ENCODE assay signal across 23 mouse cellular contexts in the genomic region with DNA sequence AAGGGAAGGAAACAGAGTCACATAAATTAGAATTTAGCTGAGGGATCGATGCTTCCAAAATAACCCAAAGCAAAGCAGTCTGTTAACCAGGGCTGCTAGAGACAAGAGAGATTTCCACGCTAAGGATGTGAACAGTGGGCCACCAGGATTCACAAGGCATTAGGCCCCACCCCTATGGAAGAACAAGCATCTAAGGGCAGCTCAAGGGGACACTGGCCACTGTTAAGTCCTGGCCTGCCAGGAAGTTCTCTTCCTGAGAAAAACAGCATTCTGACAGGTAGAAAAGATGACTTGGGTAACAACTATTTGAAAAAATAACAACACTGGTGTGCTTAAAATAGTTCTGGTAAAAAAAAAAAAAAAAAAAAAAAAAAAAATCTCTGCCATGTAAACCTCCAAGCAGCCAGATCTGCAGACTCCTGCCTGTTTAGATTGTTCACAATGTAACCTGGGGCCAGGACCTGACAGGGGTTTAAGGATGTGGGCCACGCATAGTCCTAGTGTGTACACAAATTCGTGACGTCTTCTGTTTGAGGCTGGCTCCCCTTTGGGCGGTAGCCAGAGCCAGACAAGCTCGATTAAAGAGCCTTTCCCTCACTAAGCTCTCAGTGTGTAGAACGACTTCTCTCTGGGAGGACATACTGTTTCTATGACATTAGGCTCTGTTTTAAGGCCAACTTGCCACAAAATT. TPM values are rescaled to one million over a fixed set of nuclear protein-coding genes. Genes with fewer than 3 reads are reported as not detected.
A peak's percentile ranks its signal among the peaks of the same experiment; 100 is the strongest.
DNase-seq lines count a peak whose midpoint lies in the region; ATAC-seq and TF ChIP-seq lines count a peak whose summit lies in the region.
"Had no signal": no experiment of that assay in that cellular context is flagged by ENCODE, and none has a peak within 500 bp of the region (broad histone marks: within the 10 kb centered on the region; RNA-seq: fewer than 3 reads in every experiment).

No protein-coding gene starts in this region.

- no peak overlapping the region for H3K4me2 ChIP-seq in heart, embryonic 12.5 days
- H3K4me2 ChIP-seq in kidney, embryonic 15.5 days = no peak overlapping the region
- H3K4me2 ChIP-seq: lung, embryonic 15.5 days; midbrain, embryonic 11.5 days; stomach, embryonic 15.5 days had no signal

- no peak for ATAC-seq in heart, embryonic 12.5 days (ENCODE audit: insufficient number of reproducible peaks, low FRiP score)
- no peak for ATAC-seq in kidney, embryonic 15.5 days (replicated peaks; ENCODE audit: low FRiP score)
- ATAC-seq: forebrain, embryonic 14.5 days; hindbrain, postnatal 0 days; intestine, postnatal 0 days had no signal

- no peak overlapping the region for H3K9ac ChIP-seq in heart, embryonic 12.5 days
- no peak overlapping the region for H3K9ac ChIP-seq in kidney, embryonic 15.5 days
- no peak overlapping the region for H3K9ac ChIP-seq in ES-E14 (ENCODE audit: insufficient read depth, low read depth, low read length, poor library complexity, severe bottlenecking)
- H3K9ac ChIP-seq: liver, embryonic 14.5 days; lung, embryonic 15.5 days; stomach, embryonic 15.5 days had no signal

- H3K9me3 ChIP-seq in heart, embryonic 12.5 days (replicated peaks) = peaks cover 3% of the 10 kb centered on the region; the same call in 1 of the 2 replicates
- no peaks in the 10 kb centered on the region for H3K9me3 ChIP-seq in kidney, embryonic 15.5 days (replicated peaks)
- H3K9me3 ChIP-seq in ES-E14 (ENCODE audit: control insufficient read depth, insufficient read depth, low read depth, low read length) = no peaks in the 10 kb centered on the region
- H3K9me3 ChIP-seq: lung, embryonic 15.5 days; stomach, embryonic 15.5 days had no signal

- WGBS in heart, embryonic 12.5 days = 56% methylated on average over 8 of the region's 8 CpGs
- 48% methylated on average over 8 of the region's 8 CpGs for WGBS in kidney, embryonic 15.5 days

- H3K4me1 ChIP-seq in heart, embryonic 12.5 days (replicated peaks) = peaks cover 18% of the 10 kb centered on the region
- H3K4me1 ChIP-seq in kidney, embryonic 15.5 days = peaks cover 12% of the 10 kb centered on the region
- no peaks in the 10 kb centered on the region for H3K4me1 ChIP-seq in ES-E14 (ENCODE audit: control insufficient read depth in 2 of 2, insufficient read depth in 2 of 2, low read length in 2 of 2, poor library complexity in 1 of 2)
- H3K4me1 ChIP-seq: stomach, embryonic 15.5 days had no signal

- intact Hi-C loops in heart, postnatal 36 days (cut with DNase I) = no loop called here

- no peaks in the 10 kb centered on the region for H3K36me3 ChIP-seq in heart, embryonic 12.5 days
- H3K36me3 ChIP-seq in kidney, embryonic 15.5 days = no peaks in the 10 kb centered on the region
- no peaks in the 10 kb centered on the region for H3K36me3 ChIP-seq in ES-E14 (ENCODE audit: control insufficient read depth, insufficient read depth, low read length, poor library complexity, severe bottlenecking)
- H3K36me3 ChIP-seq: lung, embryonic 15.5 days; stomach, embryonic 15.5 days had no signal

- H3K27me3 ChIP-seq in heart, embryonic 12.5 days (replicated peaks) = no peaks in the 10 kb centered on the region
- H3K27me3 ChIP-seq in kidney, embryonic 15.5 days = no peaks in the 10 kb centered on the region
- H3K27me3 ChIP-seq: lung, embryonic 15.5 days; stomach, embryonic 15.5 days had no signal

- in situ Hi-C loops in ES-E14 (cut with MboI; ENCODE audit: low sequenced_read_pairs in 2 of 2, unreplicated experiment in 2 of 2) = loop anchor here in 1 of 2 experiments (10.0 kb wide), 1 partner anchor 184 kb away; no protein-coding TSS in a partner anchor

- no peak for DNase-seq in heart, postnatal 36 days
- DNase-seq in kidney, adult 9 months = no peak
- no peak for DNase-seq in ES-E14 (ENCODE audit: low read depth, low spot score)
- peak; percentile 34 for DNase-seq in kidney, postnatal 10 days
- no peak for DNase-seq in cerebellum, adult 11 months
- DNase-seq: adrenal gland, adult 8-10 months; B cell, adult 2 months; cerebellum, adult 9-10 months; layer of hippocampus, postnatal 36 days; right cerebral cortex, postnatal 25 days; thymus, postnatal 25 days had no signal

- no peak overlapping the region for H3K4me3 ChIP-seq in heart, embryonic 12.5 days
- no peak overlapping the region for H3K4me3 ChIP-seq in kidney, embryonic 15.5 days (replicated peaks)
- no peak overlapping the region for H3K4me3 ChIP-seq in ES-E14 (ENCODE audit: insufficient read depth in 1 of 2, low read depth in 1 of 2, low read length in 2 of 2, poor library complexity in 1 of 2, severe bottlenecking in 1 of 2)
- H3K4me3 ChIP-seq: erythroblast, embryonic 14.5 days; layer of hippocampus, adult 2 months; lung, embryonic 15.5 days; stomach, embryonic 15.5 days had no signal

- peak overlapping the region; percentile 64 for H3K27ac ChIP-seq in heart, embryonic 12.5 days (ENCODE audit: poor library complexity, severe bottlenecking)
- peak overlapping the region; percentile 79 for H3K27ac ChIP-seq in kidney, embryonic 15.5 days
- H3K27ac ChIP-seq in ES-E14 (ENCODE audit: insufficient read depth, low read depth, low read length, poor library complexity, severe bottlenecking) = no peak overlapping the region
- H3K27ac ChIP-seq: hindbrain, postnatal 0 days; layer of hippocampus, adult 2 months; liver, embryonic 14.5 days; lung, embryonic 15.5 days; macrophage; stomach, embryonic 15.5 days had no signal

TF ChIP-seq in ES-E14, 5 proteins besides CTCF, POLR2A, EP300 and RAD21:
- TF ChIP-seq ZC3H11A (IDR thresholded peaks at IDR 0.05; ENCODE audit: borderline replicate concordance, low read depth, low read length) (no peak), ZNF384 (IDR thresholded peaks at IDR 0.05; ENCODE audit: low read depth, low read length) (0 out of 2 replicates have a peak, but pooled peaks have one; percentile 18), HCFC1 (IDR thresholded peaks at IDR 0.05; ENCODE audit: borderline replicate concordance, insufficient read depth, low read length) (no peak), MAFK (IDR thresholded peaks at IDR 0.05; ENCODE audit: insufficient read depth, low read depth, low read length) (no peak)

RNA-seq across cellular contexts. Expression of a gene that starts 35.4 kb away (rescaled TPM):
- polyA plus RNA-seq in heart, embryonic 12.5 days (2016; fragmentation: Nextera tagmentation; extraction: Ambion mirVana) = 222 and 233 TPM in 2 replicates
- total RNA-seq in heart, postnatal 36 days (2021) = 10 to 100 TPM; 14.7 to 14.9 TPM
- polyA plus RNA-seq in kidney, embryonic 15.5 days (2015; fragmentation: Nextera tagmentation; extraction: Ambion mirVana) = 316 and 358 TPM in 2 replicates
- 54.2 and 75.5 TPM in 2 replicates for total RNA-seq in ES-E14 (2012; rRNA removed)
